Mouse (Mus musculus) small intestine, adult 2 months (tissue): Measurements from ENCODE around the gene Ran.

ENCODE experiments used
- CTCF ChIP-seq: fragments of 200-500 bp; IDR thresholded peaks from 2 replicates; pipeline ENCODE4 v1.5.1; 2012; ENCODE audit warnings: low read depth, mild to moderate bottlenecking, control low read depth, inconsistent platforms, low read length, moderate library complexity, mixed read lengths; ENCODE audit not compliant: insufficient replicate concordance, insufficient read length; ENCODE audit errors: extremely low read depth
- POLR2A ChIP-seq: fragments of 200-500 bp; IDR thresholded peaks from 2 replicates; pipeline ENCODE4 v1.6.1; 2012; ENCODE audit warnings: low read depth, mild to moderate bottlenecking, control low read depth, inconsistent platforms, low read length, moderate library complexity

DNA sequence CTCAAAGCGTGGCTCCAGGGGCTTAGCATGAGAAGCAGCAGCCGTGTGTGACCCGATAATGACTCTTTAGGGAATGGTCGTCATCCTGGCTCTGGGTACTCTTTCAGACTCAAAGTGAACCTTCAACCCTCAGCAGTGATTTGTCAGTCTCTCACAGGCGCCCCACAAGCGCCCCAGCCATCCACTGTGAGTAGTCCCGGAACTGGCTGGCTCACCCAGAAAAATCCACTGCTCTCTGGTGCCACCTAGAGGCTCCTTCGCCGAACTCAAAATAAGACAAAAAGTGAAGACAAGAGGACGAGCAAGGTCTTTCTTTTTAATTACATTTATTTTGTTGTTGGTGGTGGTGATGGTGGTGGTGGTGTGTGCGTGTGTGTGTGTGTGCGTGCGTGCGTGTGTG, 48.6 kb upstream of the Ran start:
- peak; percentile 56; the same call in 1 of the 2 replicates for TF ChIP-seq CTCF
- no peak for TF ChIP-seq POLR2A
